In the genomic region with DNA sequence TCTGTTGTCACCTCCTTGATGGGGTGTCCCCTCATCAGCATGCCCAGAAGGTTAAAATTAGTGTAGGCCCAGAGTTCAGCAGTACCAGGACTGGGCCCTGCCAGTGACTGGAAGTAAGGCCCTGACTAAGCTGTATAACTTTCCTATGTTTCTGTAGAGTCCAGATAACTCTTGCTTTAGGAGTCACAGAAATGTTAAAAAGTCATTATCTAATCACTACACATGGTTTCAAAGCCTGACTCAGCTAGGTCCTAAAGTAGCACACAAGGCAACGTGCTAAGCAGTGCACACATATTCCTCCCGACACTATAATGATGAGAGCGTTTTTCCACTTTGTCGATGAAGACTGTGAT, we compare ENCODE assay signal across 16 mouse cellular contexts.
DNase-seq lines count a peak whose midpoint lies in the region; ATAC-seq and TF ChIP-seq lines count a peak whose summit lies in the region.
"Had no signal": no experiment of that assay in that cellular context is flagged by ENCODE, and none has a peak within 500 bp of the region (broad histone marks: within the 10 kb centered on the region; RNA-seq: fewer than 3 reads in every experiment).

No protein-coding gene starts in this region.

- peaks cover 7% of the 10 kb centered on the region; the same call in 1 of the 2 replicates for H3K9me3 ChIP-seq in heart, embryonic 12.5 days (replicated peaks)
- no peaks in the 10 kb centered on the region for H3K9me3 ChIP-seq in lung, postnatal 0 days (ENCODE audit: low read length)
- peaks cover 3% of the 10 kb centered on the region; the same call in 1 of the 2 replicates for H3K9me3 ChIP-seq in liver, embryonic 11.5 days (ENCODE audit: control insufficient read depth, low read length)
- H3K9me3 ChIP-seq in stomach, embryonic 15.5 days = no peaks in the 10 kb centered on the region
- H3K9me3 ChIP-seq: neural tube, embryonic 15.5 days had no signal

- peaks cover 40% of the 10 kb centered on the region for H3K36me3 ChIP-seq in heart, embryonic 12.5 days
- H3K36me3 ChIP-seq in lung, postnatal 0 days (ENCODE audit: insufficient read depth, low read length) = no peaks in the 10 kb centered on the region
- 0 out of 2 replicates have a peak, but pooled peaks cover 2% of the 10 kb centered on the region for H3K36me3 ChIP-seq in liver, embryonic 11.5 days (ENCODE audit: control insufficient read depth, insufficient read depth, low read length)
- peaks cover 20% of the 10 kb centered on the region; the same call in 1 of the 2 replicates for H3K36me3 ChIP-seq in stomach, embryonic 15.5 days

- 67% methylated on average over 4 of the region's 4 CpGs for WGBS in heart, embryonic 12.5 days
- WGBS in lung, postnatal 0 days = 90% methylated on average over 4 of the region's 4 CpGs
- 64% methylated on average over 4 of the region's 4 CpGs for WGBS in liver, embryonic 11.5 days
- 85% methylated on average over 4 of the region's 4 CpGs for WGBS in stomach, embryonic 15.5 days

- ATAC-seq in heart, embryonic 12.5 days (ENCODE audit: insufficient number of reproducible peaks, low FRiP score) = peak; percentile 84
- peak; percentile 27 for ATAC-seq in lung, postnatal 0 days
- peak; percentile 85 for ATAC-seq in liver, embryonic 11.5 days (replicated peaks; ENCODE audit: low FRiP score)
- peak; percentile 81 for ATAC-seq in stomach, embryonic 15.5 days (ENCODE audit: insufficient read depth, low FRiP score, low read depth)
- ATAC-seq: forebrain, embryonic 16.5 days had no signal

- peaks cover 10% of the 10 kb centered on the region; the same call in 1 of the 2 replicates for H3K4me1 ChIP-seq in heart, embryonic 12.5 days (replicated peaks)
- no peaks in the 10 kb centered on the region; the same call in 1 of the 2 replicates for H3K4me1 ChIP-seq in lung, postnatal 0 days (ENCODE audit: insufficient read depth, low read depth, low read length)
- H3K4me1 ChIP-seq in liver, embryonic 11.5 days (replicated peaks; ENCODE audit: control insufficient read depth, insufficient read depth, low read length) = peaks cover 16% of the 10 kb centered on the region
- H3K4me1 ChIP-seq in stomach, embryonic 15.5 days = no peaks in the 10 kb centered on the region
- H3K4me1 ChIP-seq: neural tube, embryonic 15.5 days had no signal

- no peak overlapping the region for H3K9ac ChIP-seq in heart, embryonic 12.5 days
- H3K9ac ChIP-seq in lung, postnatal 0 days (replicated peaks; ENCODE audit: low read depth) = no peak overlapping the region
- no peak overlapping the region for H3K9ac ChIP-seq in liver, embryonic 11.5 days (ENCODE audit: low read depth, low read length)
- H3K9ac ChIP-seq in stomach, embryonic 15.5 days = no peak overlapping the region
- H3K9ac ChIP-seq: neural tube, embryonic 15.5 days had no signal

- H3K27me3 ChIP-seq in heart, embryonic 12.5 days (replicated peaks) = no peaks in the 10 kb centered on the region
- H3K27me3 ChIP-seq in lung, postnatal 0 days (replicated peaks; ENCODE audit: insufficient read depth, low read length) = no peaks in the 10 kb centered on the region
- H3K27me3 ChIP-seq in liver, embryonic 11.5 days (replicated peaks; ENCODE audit: control insufficient read depth, insufficient read depth, low read length) = no peaks in the 10 kb centered on the region
- H3K27me3 ChIP-seq in stomach, embryonic 15.5 days (replicated peaks) = no peaks in the 10 kb centered on the region
- H3K27me3 ChIP-seq: neural tube, embryonic 15.5 days had no signal

- no peak for DNase-seq in heart, adult 8-10 months (ENCODE audit: low spot score)
- DNase-seq in lung, postnatal 0 days (ENCODE audit: low spot score) = no peak
- DNase-seq in lung, postnatal 25 days (ENCODE audit: low spot score) = no peak
- DNase-seq in liver, embryonic 11.5 days (ENCODE audit: low spot score) = no peak
- DNase-seq in spleen, adult 18-20 months = no peak
- no peak for DNase-seq in kidney, adult 9 months
- DNase-seq: adrenal gland, adult 8-10 months; cerebellum, adult 9-10 months; gastrocnemius, adult 2 months; heart, postnatal 4 days; kidney, postnatal 10 days; thymus, postnatal 25 days had no signal

- H3K4me3 ChIP-seq in heart, embryonic 12.5 days = no peak overlapping the region
- H3K4me3 ChIP-seq in lung, postnatal 0 days (ENCODE audit: low read depth, low read length) = no peak overlapping the region
- H3K4me3 ChIP-seq in liver, embryonic 11.5 days (ENCODE audit: low read depth, low read length) = no peak overlapping the region
- H3K4me3 ChIP-seq in stomach, embryonic 15.5 days (replicated peaks) = no peak overlapping the region
- H3K4me3 ChIP-seq: gastrocnemius, adult 2 months; neural tube, embryonic 15.5 days had no signal

- no peak overlapping the region for H3K4me2 ChIP-seq in heart, embryonic 12.5 days
- H3K4me2 ChIP-seq in lung, postnatal 0 days (replicated peaks; ENCODE audit: low read depth, low read length) = no peak overlapping the region
- peak overlapping the region; percentile 27 for H3K4me2 ChIP-seq in liver, embryonic 11.5 days
- no peak overlapping the region for H3K4me2 ChIP-seq in stomach, embryonic 15.5 days
- H3K4me2 ChIP-seq: neural tube, embryonic 15.5 days had no signal

- TF ChIP-seq CTCF in lung, postnatal 0 days (IDR thresholded peaks at IDR 0.05) = no peak

- TF ChIP-seq EP300 in lung, postnatal 0 days (IDR thresholded peaks at IDR 0.05) = no peak

- 0 out of 2 replicates have a peak overlapping the region, but pooled peaks have one; percentile 55 for H3K27ac ChIP-seq in heart, embryonic 12.5 days (ENCODE audit: poor library complexity, severe bottlenecking)
- H3K27ac ChIP-seq in lung, postnatal 0 days (ENCODE audit: low read length) = peak overlapping the region; percentile 39; the same call in 1 of the 2 replicates
- H3K27ac ChIP-seq in liver, embryonic 11.5 days (ENCODE audit: low read depth, low read length) = peak overlapping the region; percentile 93
- no peak overlapping the region for H3K27ac ChIP-seq in stomach, embryonic 15.5 days
- H3K27ac ChIP-seq: gastrocnemius, adult 2 months; neural tube, embryonic 15.5 days had no signal

Comparison
In these comparisons a context has a peak if more than half of its experiments do, and no peak if none do; other contexts are left out.
1. ATAC-seq: peak in every context shown above with its lines; median percentile 85 in liver, embryonic 11.5 days; 84 in heart, embryonic 12.5 days; 81 in stomach, embryonic 15.5 days; 27 in lung, postnatal 0 days.